Mouse (Mus musculus): ENCODE results near the gene Ankrd65. TPM values are rescaled to one million over a fixed set of nuclear protein-coding genes. Genes with fewer than 3 reads are reported as not detected.

The Ankrd65 gene
- total and polyA plus RNA-seq, 3 experiments = 0.12 TPM; not detected in 2

DNA sequence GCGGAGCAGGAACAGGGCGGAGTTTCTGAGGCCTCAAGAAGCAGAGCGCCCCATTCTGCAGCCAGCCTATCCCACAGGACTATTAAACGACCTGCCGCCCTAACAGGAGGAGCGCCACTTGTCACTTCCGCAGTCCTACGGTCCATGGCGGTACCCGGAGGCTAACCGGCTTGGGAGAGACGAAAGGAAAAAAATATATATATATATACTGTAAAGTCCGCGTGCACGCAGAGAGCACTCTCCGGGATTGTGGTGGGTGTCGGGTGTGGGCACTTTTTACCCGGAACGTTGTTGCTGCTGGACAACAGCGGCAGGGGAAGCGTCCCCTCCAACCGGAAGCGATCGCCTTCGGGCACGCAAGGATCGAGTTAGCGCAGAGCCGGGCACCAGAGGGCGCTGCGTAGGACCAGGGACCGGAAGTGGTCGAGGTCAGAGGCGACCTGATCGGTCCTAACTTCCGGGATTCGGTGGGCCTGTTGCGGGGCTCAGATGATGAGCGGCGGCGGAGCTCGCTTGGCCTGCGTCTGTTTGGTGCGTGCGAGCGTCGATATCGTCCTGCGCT is 41.0 kb downstream of the Ankrd65 start, which contains the start of gene Aurkaip1 (continued):
- TF ChIP-seq ZNF384 (IDR thresholded peaks at IDR 0.05; ENCODE audit: low read depth, low read length) = no peak
- 0 out of 2 replicates have a peak, but pooled peaks have one; percentile 50 for TF ChIP-seq UBTF (IDR thresholded peaks at IDR 0.05; ENCODE audit: borderline replicate concordance, insufficient read depth, low read depth, low read length)
- peak; percentile 85; the same call in 1 of the 2 replicates for TF ChIP-seq MYC (IDR thresholded peaks at IDR 0.05; ENCODE audit: low read depth, low read length)

DNA sequence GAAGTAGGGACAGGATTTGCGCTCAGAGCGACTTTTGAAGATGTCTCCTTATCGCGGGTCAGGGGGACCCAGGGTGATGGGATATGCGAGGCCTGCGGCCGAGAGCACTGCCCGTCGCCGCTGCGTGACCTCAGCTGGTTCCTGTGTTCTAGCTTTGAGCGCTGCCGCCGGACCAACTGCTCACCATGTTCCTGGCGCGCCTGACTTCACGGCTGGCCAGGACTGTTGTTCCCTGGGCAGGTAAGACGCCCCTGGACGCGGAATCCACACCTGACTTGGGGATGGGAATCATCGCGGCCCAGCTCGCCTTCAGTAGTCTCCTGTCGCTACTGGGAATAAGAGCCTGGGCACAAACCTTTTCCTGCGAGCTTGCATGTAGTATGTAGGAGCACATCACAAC is 41.6 kb downstream of the Ankrd65 start:
- DNase-seq (ENCODE audit: low read depth, low spot score) = no peak
- Histone ChIP-seq H3K9ac (ENCODE audit: control insufficient read depth, low read depth, low read length, poor library complexity, severe bottlenecking) (peak overlapping the region; percentile 88), H3K27me3 (ENCODE audit: control insufficient read depth in 1 of 2, insufficient read depth in 2 of 2, low read length in 2 of 2) (no peaks in the 10 kb centered on the region), H3K4me1 (ENCODE audit: control insufficient read depth in 1 of 2, insufficient read depth in 2 of 2, low read length in 2 of 2) (peaks cover 0 to 10% of the 10 kb centered on the region in 2 experiments; a peak in 1 of 4 replicates), H3K36me3 (ENCODE audit: control insufficient read depth in 1 of 2, insufficient read depth in 2 of 2, low read length in 2 of 2) (peaks cover 0 to 7% of the 10 kb centered on the region in 2 experiments; a peak in 2 of 4 replicates), H3K9me3 (replicated peaks; ENCODE audit: insufficient read depth, low read length) (no peaks in the 10 kb centered on the region), H3K4me3 (ENCODE audit: control insufficient read depth in 1 of 2, insufficient read depth in 1 of 2, low read depth in 2 of 2, low read length in 2 of 2) (peak overlapping the region; percentile 69 to 90), H3K27ac (ENCODE audit: control insufficient read depth, low read depth, low read length) (peak overlapping the region; percentile 71), H3K79me2 (ENCODE audit: control insufficient read depth, insufficient read depth, low read length, poor library complexity) (peaks cover 15% of the 10 kb centered on the region)
- TF ChIP-seq HCFC1 (IDR thresholded peaks at IDR 0.05; ENCODE audit: low read depth, low read length) = no peak
- TF ChIP-seq UBTF (IDR thresholded peaks at IDR 0.05; ENCODE audit: borderline replicate concordance, insufficient read depth, low read depth, low read length) = no peak
- TF ChIP-seq RCOR1 (IDR thresholded peaks at IDR 0.05; ENCODE audit: low read depth, low read length) = no peak
- no peak for TF ChIP-seq GATA1 (IDR thresholded peaks at IDR 0.05; ENCODE audit: low read depth, low read length)
- no peak for TF ChIP-seq ETS1 (IDR thresholded peaks at IDR 0.05; ENCODE audit: low read depth, low read length)
- TF ChIP-seq KAT2A (conservative IDR thresholded peaks at IDR 0.05; ENCODE audit: low read depth, low read length) = no peak
- no peak for TF ChIP-seq NELFE (IDR thresholded peaks at IDR 0.05; ENCODE audit: low read depth, low read length)
- no peak for TF ChIP-seq MAZ (IDR thresholded peaks at IDR 0.05; ENCODE audit: low read depth, low read length)
- no peak for TF ChIP-seq ZNF384 (IDR thresholded peaks at IDR 0.05; ENCODE audit: low read depth, low read length)
- TF ChIP-seq CHD1 (IDR thresholded peaks at IDR 0.05; ENCODE audit: low read depth, low read length) = no peak
- no peak for TF ChIP-seq POLR2A (IDR thresholded peaks at IDR 0.05; ENCODE audit: control insufficient read depth in 1 of 2, insufficient read depth in 1 of 2, low read depth in 1 of 2, low read length in 2 of 2, poor library complexity in 1 of 2)
- TF ChIP-seq USF1 (IDR thresholded peaks at IDR 0.05; ENCODE audit: low read depth, low read length) = no peak
- no peak for TF ChIP-seq NRF1 (IDR thresholded peaks at IDR 0.05; ENCODE audit: insufficient read depth, low read depth, low read length, poor library complexity, severe bottlenecking)
- no peak for TF ChIP-seq USF2 (IDR thresholded peaks at IDR 0.05; ENCODE audit: borderline replicate concordance in 1 of 2, insufficient read depth in 1 of 2, low read depth in 1 of 2, low read length in 2 of 2)
- no peak for TF ChIP-seq MYB (IDR thresholded peaks at IDR 0.05; ENCODE audit: low read depth, low read length)

DNA sequence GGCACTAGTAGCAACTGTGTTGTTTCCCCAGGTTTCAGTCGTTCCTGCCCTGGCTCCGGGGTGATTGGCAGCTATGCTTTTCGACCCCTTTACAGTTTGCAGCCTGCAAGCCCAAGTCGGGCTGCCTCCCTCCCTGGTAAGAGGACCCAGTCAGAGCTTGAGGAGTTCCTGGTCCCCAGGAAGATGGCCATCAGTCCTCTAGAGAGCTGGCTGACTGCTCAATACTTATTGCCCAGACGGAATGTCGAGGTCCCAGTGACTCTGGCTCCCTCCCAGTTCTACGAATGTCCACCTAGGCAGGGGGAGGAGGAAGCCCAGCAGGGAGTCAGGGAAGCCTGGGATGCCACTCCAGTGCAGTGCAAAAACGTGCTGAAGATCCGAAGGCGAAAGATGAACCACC is 42.1 kb downstream of the Ankrd65 start:
- peaks cover 0 to 10% of the 10 kb centered on the region in 2 experiments; a peak in 1 of 4 replicates for H3K4me1 ChIP-seq (ENCODE audit: control insufficient read depth in 1 of 2, insufficient read depth in 2 of 2, low read length in 2 of 2)
- H3K9ac ChIP-seq (ENCODE audit: control insufficient read depth, low read depth, low read length, poor library complexity, severe bottlenecking) = peak overlapping the region; percentile 88
- H3K27ac ChIP-seq (ENCODE audit: control insufficient read depth, low read depth, low read length) = no peak overlapping the region
- no peak for DNase-seq (ENCODE audit: low read depth, low spot score)
- H3K36me3 ChIP-seq (ENCODE audit: control insufficient read depth in 1 of 2, insufficient read depth in 2 of 2, low read length in 2 of 2) = peaks cover 0 to 7% of the 10 kb centered on the region in 2 experiments; a peak in 2 of 4 replicates
- H3K9me3 ChIP-seq (replicated peaks; ENCODE audit: insufficient read depth, low read length) = no peaks in the 10 kb centered on the region
- peaks cover 15% of the 10 kb centered on the region for H3K79me2 ChIP-seq (ENCODE audit: control insufficient read depth, insufficient read depth, low read length, poor library complexity)
- 0 out of 4 replicates have a peak, but pooled peaks of 1 of the 2 experiments have one; percentile 4 for TF ChIP-seq POLR2A (IDR thresholded peaks at IDR 0.05; ENCODE audit: control insufficient read depth in 1 of 2, insufficient read depth in 1 of 2, low read depth in 1 of 2, low read length in 2 of 2, poor library complexity in 1 of 2)
- no peak for TF ChIP-seq E2F4 (IDR thresholded peaks at IDR 0.05; ENCODE audit: borderline replicate concordance, low read depth, low read length)
- TF ChIP-seq USF1 (IDR thresholded peaks at IDR 0.05; ENCODE audit: low read depth, low read length) = no peak
- peak overlapping the region; percentile 69 to 90 for H3K4me3 ChIP-seq (ENCODE audit: control insufficient read depth in 1 of 2, insufficient read depth in 1 of 2, low read depth in 2 of 2, low read length in 2 of 2)
- H3K27me3 ChIP-seq (ENCODE audit: control insufficient read depth in 1 of 2, insufficient read depth in 2 of 2, low read length in 2 of 2) = no peaks in the 10 kb centered on the region

All from MEL (cell line).